Mouse (Mus musculus) v-Abl transformed pro-B cells (cell line): Measurements from ENCODE around the gene Asb15.

Source experiments
- in situ Hi-C, 2 experiments: fragments of 400-800 bp; cut with MboI; formaldehyde crosslinking; loops; one replicate each; pipeline ENCODE4 v1.15.1; 2025; ENCODE audit not compliant: unreplicated experiment in 2 of 2

Asb15 gene

DNA sequence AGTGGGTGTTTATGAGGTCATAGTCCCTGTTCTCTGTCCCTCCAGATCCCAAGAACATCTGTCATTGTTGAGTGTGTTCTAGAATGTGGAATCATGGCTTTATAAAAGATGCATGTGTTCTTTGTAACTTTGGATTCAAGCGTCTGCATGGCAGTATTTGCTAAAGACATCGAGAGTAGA is at the start of gene Asb15:
Asb15 (plus strand) TSS at position 81 of the 180 bp plus-strand sequence.
- in situ Hi-C loops = loop anchor here (5.0 to 25.0 kb wide), 5 partner anchors 99 to 1284 kb away; partner anchors contain the start of gene Pot1a (in 2 of the 2)

GRCm38 (mm10) chr6:24486530-24486929 is 41.4 kb upstream of the Asb15 start:
- in situ Hi-C loops = no loop called here

DNA sequence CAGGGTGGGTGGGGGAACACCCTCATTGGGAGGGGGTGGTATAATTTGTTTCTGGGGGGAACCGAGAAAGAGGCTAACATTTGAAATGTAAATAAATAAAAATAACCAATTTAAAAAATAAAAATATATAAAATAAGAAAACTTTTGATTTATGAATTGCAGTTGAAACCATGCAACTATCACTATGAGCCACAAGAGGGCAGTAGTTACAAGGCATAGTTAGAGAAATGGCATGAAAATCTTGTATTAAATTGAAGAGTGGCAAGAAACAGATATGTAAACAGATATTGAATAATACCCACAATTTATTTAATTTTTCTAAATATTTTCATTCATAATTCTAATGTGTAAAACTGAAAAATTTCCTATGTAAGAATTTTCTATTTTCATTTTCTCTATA is 37.6 kb upstream of the Asb15 start:
- in situ Hi-C loops = no loop called here

DNA sequence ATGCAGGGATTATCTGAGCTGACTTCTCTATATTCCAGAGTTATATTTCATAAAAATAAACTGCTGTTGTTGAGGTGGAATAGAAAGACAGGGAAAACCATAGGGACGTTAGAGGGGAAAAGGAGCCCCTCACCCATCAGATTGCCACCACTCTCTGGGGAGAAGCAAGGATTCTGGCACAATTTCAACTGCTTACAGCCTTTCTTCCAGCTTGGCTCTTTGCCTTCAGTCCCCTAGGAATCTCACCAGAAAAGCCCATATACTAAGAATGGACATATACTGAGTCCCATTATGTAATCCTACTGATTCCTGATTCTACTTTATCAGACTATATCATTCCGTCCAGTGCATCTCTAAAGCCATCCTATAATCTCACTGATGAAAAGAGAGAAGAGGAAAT is 23.8 kb upstream of the Asb15 start:
- in situ Hi-C loops = no loop called here

DNA sequence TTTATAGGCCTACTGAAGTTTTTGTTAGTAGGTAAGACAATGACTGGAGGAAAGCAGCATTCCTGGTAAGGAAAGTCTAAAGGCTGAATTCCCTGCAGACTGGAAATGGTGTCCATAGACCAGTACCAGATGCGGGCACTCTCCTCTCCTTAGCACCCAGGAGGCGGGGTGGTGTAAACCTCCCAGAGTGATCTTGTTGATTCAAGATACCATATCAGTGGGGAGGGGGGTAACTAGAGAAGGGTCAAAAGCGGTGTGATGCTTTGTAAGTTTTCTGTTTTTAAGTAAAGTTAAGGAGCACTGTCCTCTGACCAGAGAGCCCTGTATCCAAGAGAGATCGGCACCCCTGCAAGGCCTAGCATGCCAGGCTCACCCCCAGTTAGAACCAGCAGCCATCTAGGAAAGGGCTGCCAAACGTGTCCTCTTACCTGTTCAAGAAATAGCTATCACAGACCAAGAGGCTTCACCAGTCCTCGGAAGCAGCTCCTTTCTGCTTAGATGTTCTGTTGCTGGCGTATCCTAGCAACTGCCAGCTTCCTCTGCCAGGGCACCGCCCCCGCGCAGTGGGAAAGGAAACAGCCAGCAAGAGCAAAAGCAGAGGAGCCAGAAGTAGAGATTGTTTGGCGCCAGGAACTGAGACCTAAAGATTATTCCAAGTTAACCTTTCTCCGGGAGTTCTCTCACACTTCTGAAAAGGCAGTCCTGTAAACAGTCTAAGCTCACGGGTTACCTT is 13.2 kb upstream of the Asb15 start, which contains the start of gene Iqub:
Iqub (minus strand) TSS at position 516 of the 733 bp plus-strand sequence.
- in situ Hi-C loops = no loop called here

GRCm38 (mm10) chr6:24516197-24516596 is 11.7 kb upstream of the Asb15 start:
- in situ Hi-C loops = no loop called here

- in situ Hi-C loops = loop anchor here (5.0 to 25.0 kb wide), 5 partner anchors 102 to 1287 kb away; partner anchors contain the start of gene Pot1a (in 2 of the 2)
Measured at GRCm38 (mm10) chr6:24525705-24526104, 2.2 kb upstream of the Asb15 start.

DNA sequence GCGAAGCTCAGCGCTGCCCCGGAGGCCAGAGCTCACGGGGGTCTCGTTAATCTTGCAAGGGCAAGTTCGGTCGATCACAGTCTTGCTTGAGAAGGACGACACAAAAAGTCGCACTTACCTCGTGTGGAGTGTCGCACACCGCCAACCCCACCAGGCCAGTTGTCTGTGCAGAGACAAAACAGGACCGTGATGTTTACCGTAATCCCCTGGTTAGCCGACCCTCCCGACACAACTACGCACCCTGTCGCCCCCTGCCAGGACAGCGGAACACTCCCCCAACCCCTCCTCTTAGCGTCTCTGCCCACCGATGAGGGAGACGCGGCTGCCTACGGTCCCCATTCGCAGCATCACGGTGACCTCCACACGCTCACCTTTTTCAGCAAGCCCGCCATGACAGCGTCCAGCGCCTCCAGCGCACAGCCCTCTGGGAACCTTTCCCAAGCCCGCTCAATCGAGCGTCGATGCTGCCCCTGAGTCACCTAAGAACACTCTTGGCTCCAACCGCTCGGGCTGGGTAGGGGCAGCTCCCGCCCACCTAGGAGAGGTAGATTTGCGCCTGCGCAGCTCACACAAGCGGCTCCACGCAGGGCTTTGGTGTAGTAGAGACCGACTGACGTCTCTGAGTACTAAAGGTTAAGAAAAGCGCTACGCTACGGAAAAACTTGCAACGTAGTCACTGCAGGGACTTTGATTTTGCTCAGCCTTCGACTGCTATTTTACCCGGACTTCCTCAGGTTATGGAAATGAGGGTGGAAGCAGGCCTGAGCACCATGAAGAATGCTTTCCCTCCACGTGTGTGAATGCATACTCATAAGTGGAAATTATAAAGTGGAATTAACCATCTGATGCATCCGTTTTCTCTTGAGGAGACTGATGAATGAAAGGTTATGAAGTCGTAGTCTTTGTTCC is 535 bp upstream of the Asb15 start, which contains the start of gene Ndufa5:
Ndufa5 (minus strand) TSS at position 859 of the 909 bp plus-strand sequence.
- in situ Hi-C loops = loop anchor here (5.0 to 25.0 kb wide), 5 partner anchors 100 to 1285 kb away; partner anchors contain the start of gene Pot1a (in 2 of the 2)

- in situ Hi-C loops = loop anchor here (25.0 kb wide), 2 partner anchors 357 to 1282 kb away; partner anchors contain the start of gene Pot1a (in 1 of the 2)
Measured at GRCm38 (mm10) chr6:24530166-24530565, 2.2 kb downstream of the Asb15 start.

GRCm38 (mm10) chr6:24530711-24531420 is 2.9 kb downstream of the Asb15 start:
- in situ Hi-C loops = loop anchor here (25.0 kb wide), 2 partner anchors 356 to 1281 kb away; partner anchors contain the start of gene Pot1a (in 1 of the 2)

DNA sequence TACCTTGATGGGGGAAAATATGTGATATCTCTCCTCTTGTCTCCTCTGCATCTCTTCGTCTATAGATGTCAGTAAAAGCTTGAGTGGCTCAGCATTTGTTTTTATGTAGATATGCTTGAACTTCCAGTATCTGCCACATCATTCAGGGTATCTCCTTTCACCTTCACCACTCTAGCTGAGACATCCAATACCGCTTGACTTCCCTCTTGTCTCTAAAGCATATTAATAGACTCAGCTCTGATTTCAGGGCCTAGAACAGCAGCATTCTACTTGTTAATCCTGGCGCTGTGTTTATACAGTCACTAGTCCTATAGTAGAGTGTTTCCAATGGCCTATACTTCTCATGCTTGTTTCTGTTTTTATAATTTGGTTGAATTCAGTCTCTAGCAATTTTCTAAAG is 4.9 kb downstream of the Asb15 start:
- in situ Hi-C loops = loop anchor here (25.0 kb wide), 2 partner anchors 354 to 1279 kb away; partner anchors contain the start of gene Pot1a (in 1 of the 2)

DNA sequence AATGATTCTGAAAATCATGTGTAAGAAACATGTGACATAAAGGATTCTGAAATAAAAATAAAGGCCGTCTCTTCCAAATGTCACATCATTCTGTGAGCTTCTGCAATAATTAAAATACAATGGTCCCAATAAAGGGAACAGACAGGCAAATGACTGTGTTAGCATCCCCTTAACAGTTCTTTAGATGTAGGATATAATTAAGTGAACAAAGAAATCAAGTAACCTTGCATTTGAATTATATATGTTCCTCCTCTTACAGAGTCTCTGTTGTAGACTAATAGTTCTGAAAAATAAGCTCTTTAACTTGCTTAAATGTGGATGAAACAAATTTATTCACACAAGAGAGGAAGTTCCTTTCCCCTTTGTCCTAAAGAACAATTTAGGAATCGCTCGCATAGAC is 10.5 kb downstream of the Asb15 start:
- in situ Hi-C loops = loop anchor here (25.0 kb wide), 2 partner anchors 349 to 1274 kb away; partner anchors contain the start of gene Pot1a (in 1 of the 2)

GRCm38 (mm10) chr6:24540106-24540505 is 12.2 kb downstream of the Asb15 start:
- in situ Hi-C loops = loop anchor here (25.0 kb wide), 2 partner anchors 347 to 1272 kb away; partner anchors contain the start of gene Pot1a (in 1 of the 2)

DNA sequence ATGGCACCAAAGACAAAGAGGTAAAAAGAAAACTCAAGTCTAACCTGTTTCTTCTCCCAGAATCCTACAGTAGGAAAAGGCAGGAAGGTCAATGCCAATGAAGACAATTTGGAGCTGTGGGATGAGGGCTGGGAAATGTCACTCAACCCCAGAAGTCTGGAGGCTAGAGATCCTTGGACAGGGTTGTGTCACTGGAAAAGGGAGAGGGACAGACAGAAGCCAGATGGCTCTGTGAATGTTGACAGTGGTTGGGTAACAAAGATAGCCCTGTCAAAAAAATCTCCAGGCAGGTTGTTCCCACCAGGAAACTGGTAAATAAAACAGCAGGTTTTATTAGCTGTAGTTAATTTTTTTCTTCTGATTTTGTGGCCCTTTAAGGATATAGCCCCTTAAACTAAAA is 14.4 kb downstream of the Asb15 start:
- in situ Hi-C loops = loop anchor here (25.0 kb wide), 2 partner anchors 345 to 1270 kb away; partner anchors contain the start of gene Pot1a (in 1 of the 2)

- in situ Hi-C loops = loop anchor here (25.0 kb wide), 2 partner anchors 344 to 1269 kb away; partner anchors contain the start of gene Pot1a (in 1 of the 2)
Measured at GRCm38 (mm10) chr6:24543119-24543591, 15.2 kb downstream of the Asb15 start.

DNA sequence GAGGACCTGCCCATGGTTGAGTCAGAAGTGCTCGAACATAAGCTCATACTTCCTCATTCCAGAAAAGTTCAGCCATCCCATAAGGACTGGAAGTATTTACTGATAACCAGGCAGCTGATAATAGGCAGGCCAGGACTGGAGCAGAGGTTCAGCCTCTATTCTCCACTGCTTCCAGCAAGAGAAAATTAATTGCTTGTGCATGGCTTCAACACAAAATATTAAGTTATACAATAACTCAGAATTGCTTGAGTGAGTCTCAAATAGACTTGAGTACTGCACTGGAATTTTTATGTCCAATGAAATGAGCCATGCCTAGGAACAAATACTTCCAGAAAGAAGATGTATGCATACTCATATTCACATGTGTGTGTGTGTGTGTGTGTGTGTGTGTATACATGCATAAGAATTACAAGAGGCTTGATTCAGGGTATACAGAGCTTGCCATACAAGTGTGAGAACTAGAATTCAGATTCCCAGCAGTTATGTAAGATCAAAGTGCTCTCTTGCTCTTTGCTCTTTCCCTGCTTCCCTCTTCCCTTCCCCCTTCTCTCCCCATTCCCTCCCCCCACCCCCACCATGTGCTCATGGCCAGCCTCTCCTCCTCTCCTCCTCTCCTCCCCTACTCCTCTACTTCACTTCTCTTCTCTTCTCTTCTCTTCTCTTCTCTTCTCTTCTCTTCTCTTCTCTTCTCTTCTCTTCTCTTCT is 18.9 kb downstream of the Asb15 start:
- in situ Hi-C loops = loop anchor here (25.0 kb wide), 2 partner anchors 340 to 1265 kb away; partner anchors contain the start of gene Pot1a (in 1 of the 2)

- in situ Hi-C loops = loop anchor here (25.0 kb wide), 2 partner anchors 338 to 1262 kb away; partner anchors contain the start of gene Pot1a (in 1 of the 2)
Measured at GRCm38 (mm10) chr6:24549801-24550200, 21.9 kb downstream of the Asb15 start.

DNA sequence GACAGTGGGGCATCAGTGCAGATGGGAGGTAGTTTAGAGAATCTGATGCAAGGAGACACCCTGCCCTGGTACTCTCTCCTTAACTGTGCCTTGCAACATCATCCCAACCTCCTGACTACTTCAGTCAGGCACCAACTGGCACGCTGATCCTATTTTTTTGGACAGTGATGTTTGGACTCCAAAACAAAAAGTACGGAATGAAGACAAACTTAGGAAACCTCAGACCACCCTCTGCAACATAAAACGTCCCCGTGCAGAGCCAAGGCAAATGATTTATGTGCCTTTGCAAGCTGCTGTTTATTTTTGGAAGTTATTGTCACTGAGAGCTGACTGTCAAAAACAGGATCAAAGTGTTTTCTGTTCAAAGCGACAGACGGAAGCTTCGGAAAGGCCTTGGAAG is 24.1 kb downstream of the Asb15 start:
- in situ Hi-C loops = no loop called here

GRCm38 (mm10) chr6:24554427-24555086 is 26.6 kb downstream of the Asb15 start:
- in situ Hi-C loops = no loop called here
